Mouse (Mus musculus): ENCODE data around the gene Zfp974.

GRCm38 (mm10) chr7:27933050-27933799 is 4.0 kb upstream of the Zfp974 start:
- no peak for TF ChIP-seq TCF12 (IDR thresholded peaks at IDR 0.05; ENCODE audit: insufficient read depth, poor library complexity, severe bottlenecking)
- no peak for TF ChIP-seq POLR2A (IDR thresholded peaks at IDR 0.05; ENCODE audit: insufficient read length, low read depth)
- no peak for TF ChIP-seq MAX (IDR thresholded peaks at IDR 0.05; ENCODE audit: low read depth)
- TF ChIP-seq USF1 (IDR thresholded peaks at IDR 0.05; ENCODE audit: low read depth): no peak
- TF ChIP-seq CEBPB (IDR thresholded peaks at IDR 0.05; ENCODE audit: insufficient read depth, poor library complexity, severe bottlenecking): no peak
- no peak for TF ChIP-seq REST (IDR thresholded peaks at IDR 0.05; ENCODE audit: insufficient read depth, insufficient read length)
- no peak for TF ChIP-seq MYOD1 (IDR thresholded peaks at IDR 0.05; ENCODE audit: control insufficient read depth in 1 of 3, insufficient read length in 2 of 3, low read depth in 2 of 3)
- no peak for TF ChIP-seq E2F4 (IDR thresholded peaks at IDR 0.05; ENCODE audit: insufficient read depth)
- no peak for TF ChIP-seq POLR2AphosphoS2 (IDR thresholded peaks at IDR 0.05; ENCODE audit: insufficient read length, low read depth)
- TF ChIP-seq TCF3 (IDR thresholded peaks at IDR 0.05; ENCODE audit: insufficient read length, low read depth): no peak
- no peak for TF ChIP-seq MYOG (IDR thresholded peaks at IDR 0.05; ENCODE audit: control insufficient read depth in 1 of 3, insufficient read depth in 1 of 3, insufficient read length in 2 of 3, low read depth in 2 of 3)
- TF ChIP-seq SRF (IDR thresholded peaks at IDR 0.05; ENCODE audit: control insufficient read depth, insufficient read length, low read depth): no peak
